Mouse (Mus musculus) E14TG2a.4 (cell line): ENCODE data around the gene Son.

Experiments used
- H3K27me3 ChIP-seq: 2 replicates; pipeline ENCODE4 v1.6.1; 2014; ENCODE audit warnings: low read length, control low read depth; ENCODE audit not compliant: insufficient read depth
- H3K36me3 ChIP-seq: 2 replicates; pipeline ENCODE4 v1.6.1; 2014; ENCODE audit warnings: low read length, control low read depth; ENCODE audit not compliant: insufficient read depth
- H3K4me1 ChIP-seq: replicated peaks from 2 replicates; pipeline ENCODE4 v1.6.1; 2014; ENCODE audit warnings: low read depth, low read length, control low read depth
- H3K4me3 ChIP-seq: replicated peaks from 2 replicates; pipeline ENCODE4 v1.5.1; 2014; ENCODE audit warnings: mild to moderate bottlenecking, low read length
- H3K9me3 ChIP-seq: 2 replicates; pipeline ENCODE4 v1.6.1; 2014; ENCODE audit warnings: low read length, control low read depth
- CTCF ChIP-seq: conservative IDR thresholded peaks from 2 replicates; pipeline ENCODE4 v1.5.1; 2014; ENCODE audit warnings: low read length
- NANOG ChIP-seq: IDR thresholded peaks from 2 replicates; pipeline ENCODE4 v1.6.1; 2014; ENCODE audit warnings: borderline replicate concordance, low read length, mixed read lengths
- POU5F1 ChIP-seq: IDR thresholded peaks from 2 replicates; pipeline ENCODE4 v1.6.1; 2014; ENCODE audit warnings: low read length, borderline replicate concordance

Gene Son

GRCm38 (mm10) chr16:91611248-91611647 lies 36.1 kb upstream of the Son start:
- no peaks in the 10 kb centered on the region for H3K9me3 ChIP-seq
- TF ChIP-seq CTCF (no peak), POU5F1 (no peak), NANOG (no peak)
- peaks cover 1% of the 10 kb centered on the region; the same call in 1 of the 2 replicates for H3K36me3 ChIP-seq
- H3K4me1 ChIP-seq = peaks cover 13% of the 10 kb centered on the region
- 0 out of 2 replicates have a peak, but pooled peaks cover 6% of the 10 kb centered on the region for H3K27me3 ChIP-seq
- peak overlapping the region; percentile 43; the same call in 1 of the 2 replicates for H3K4me3 ChIP-seq

- H3K4me1 ChIP-seq = peaks cover 13% of the 10 kb centered on the region
- TF ChIP-seq CTCF (no peak), POU5F1 (no peak), NANOG (no peak)
Observed at GRCm38 (mm10) chr16:91612525-91612924, 34.8 kb upstream of the Son start.

GRCm38 (mm10) chr16:91614552-91614951 lies 32.8 kb upstream of the Son start:
- Histone ChIP-seq H3K27me3 (peaks cover 21% of the 10 kb centered on the region), H3K36me3 (peaks cover 3% of the 10 kb centered on the region; the same call in 1 of the 2 replicates), H3K4me1 (peaks cover 25% of the 10 kb centered on the region), H3K4me3 (no peak overlapping the region), H3K9me3 (no peaks in the 10 kb centered on the region)
- TF ChIP-seq POU5F1 (no peak), CTCF (no peak), NANOG (no peak)

More at GRCm38 (mm10) chr16:91612525-91612924, 34.8 kb upstream of the Son start:
- Histone ChIP-seq H3K9me3 (no peaks in the 10 kb centered on the region), H3K27me3 (peaks cover 14% of the 10 kb centered on the region; the same call in 1 of the 2 replicates), H3K4me3 (no peak overlapping the region), H3K36me3 (peaks cover 3% of the 10 kb centered on the region; the same call in 1 of the 2 replicates)

- Histone ChIP-seq H3K36me3 (peaks cover 46% of the 10 kb centered on the region), H3K4me3 (peak within 1 kb of the TSS; percentile 81), H3K27me3 (peaks cover 21% of the 10 kb centered on the region), H3K9me3 (no peaks in the 10 kb centered on the region), H3K4me1 (peaks cover 55% of the 10 kb centered on the region)
- TF ChIP-seq CTCF (no peak), NANOG (no peak), POU5F1 (no peak)
Observed at GRCm38 (mm10) chr16:91618511-91619501, 28.5 kb upstream of the Son start, which contains the start of gene Dnajc28. Dnajc28 (minus strand) TSS chr16:91619026.

GRCm38 (mm10) chr16:91620185-91620584 lies 27.1 kb upstream of the Son start:
- Histone ChIP-seq H3K36me3 (peaks cover 59% of the 10 kb centered on the region), H3K27me3 (peaks cover 21% of the 10 kb centered on the region), H3K4me1 (peaks cover 66% of the 10 kb centered on the region), H3K9me3 (no peaks in the 10 kb centered on the region), H3K4me3 (peak overlapping the region; percentile 51)
- TF ChIP-seq POU5F1 (no peak), CTCF (no peak), NANOG (no peak)

- H3K4me1 ChIP-seq = peaks cover 70% of the 10 kb centered on the region
- H3K4me3 ChIP-seq = peak overlapping the region; percentile 51
- H3K9me3 ChIP-seq = no peaks in the 10 kb centered on the region
- peaks cover 67% of the 10 kb centered on the region for H3K36me3 ChIP-seq
- H3K27me3 ChIP-seq = peaks cover 17% of the 10 kb centered on the region
- TF ChIP-seq CTCF (no peak), NANOG (no peak), POU5F1 (no peak)
Observed at GRCm38 (mm10) chr16:91620991-91621390, 26.3 kb upstream of the Son start.

- Histone ChIP-seq H3K4me3 (no peak overlapping the region), H3K4me1 (peaks cover 69% of the 10 kb centered on the region), H3K36me3 (peaks cover 85% of the 10 kb centered on the region), H3K9me3 (no peaks in the 10 kb centered on the region), H3K27me3 (peaks cover 5% of the 10 kb centered on the region)
- TF ChIP-seq POU5F1 (no peak), NANOG (no peak), CTCF (no peak)
Observed at GRCm38 (mm10) chr16:91623074-91623473, 24.2 kb upstream of the Son start.

- Histone ChIP-seq H3K27me3 (no peaks in the 10 kb centered on the region), H3K9me3 (no peaks in the 10 kb centered on the region), H3K36me3 (peaks cover 100% of the 10 kb centered on the region), H3K4me1 (peaks cover 50% of the 10 kb centered on the region), H3K4me3 (no peak overlapping the region)
- no peak for TF ChIP-seq CTCF
- no peak for TF ChIP-seq NANOG
- no peak for TF ChIP-seq POU5F1
Observed at GRCm38 (mm10) chr16:91627831-91628230, 19.5 kb upstream of the Son start.

GRCm38 (mm10) chr16:91628673-91629072 lies 18.6 kb upstream of the Son start:
- H3K4me1 ChIP-seq = peaks cover 42% of the 10 kb centered on the region
- no peak overlapping the region for H3K4me3 ChIP-seq
- no peak for TF ChIP-seq POU5F1
- no peak for TF ChIP-seq NANOG
- no peak for TF ChIP-seq CTCF
- no peaks in the 10 kb centered on the region for H3K27me3 ChIP-seq
- H3K9me3 ChIP-seq = no peaks in the 10 kb centered on the region
- peaks cover 100% of the 10 kb centered on the region for H3K36me3 ChIP-seq
